Mouse (Mus musculus) frontal cortex, postnatal 25 days (tissue): ENCODE measurements at regions not wholly inside any gene's neighbourhood (a gene's known extent, or its start where the extent isn't known, plus 50 kb on each side); places are given as distances from the start of the nearest gene placed in this dataset.

Experiments
- DNase-seq, 2 experiments: peaks; one replicate each; pipeline ENCODE4 v3.0.0; 2022; ENCODE audit warnings: low spot score in 2 of 2

DNA sequence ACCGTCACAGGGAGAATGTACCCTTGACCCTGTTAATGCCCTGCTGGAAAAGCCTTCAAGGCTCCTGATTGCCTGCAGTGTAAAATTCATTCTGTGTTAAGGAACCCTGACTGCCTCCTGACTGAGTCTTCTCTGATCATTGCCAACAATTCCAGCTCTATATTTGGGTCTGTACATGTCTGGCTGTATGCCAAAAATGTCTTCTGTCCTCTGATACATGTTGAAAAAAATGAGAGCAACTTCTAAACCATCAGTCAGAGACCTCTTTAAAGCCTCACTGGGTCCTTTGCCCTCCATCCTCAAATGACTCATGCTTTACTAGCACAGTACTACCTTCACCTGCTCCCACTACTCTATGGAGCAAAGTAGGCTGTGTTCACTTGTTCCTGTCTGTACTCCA, 408.3 kb downstream of the Nbas start:
- no peak for DNase-seq

DNA sequence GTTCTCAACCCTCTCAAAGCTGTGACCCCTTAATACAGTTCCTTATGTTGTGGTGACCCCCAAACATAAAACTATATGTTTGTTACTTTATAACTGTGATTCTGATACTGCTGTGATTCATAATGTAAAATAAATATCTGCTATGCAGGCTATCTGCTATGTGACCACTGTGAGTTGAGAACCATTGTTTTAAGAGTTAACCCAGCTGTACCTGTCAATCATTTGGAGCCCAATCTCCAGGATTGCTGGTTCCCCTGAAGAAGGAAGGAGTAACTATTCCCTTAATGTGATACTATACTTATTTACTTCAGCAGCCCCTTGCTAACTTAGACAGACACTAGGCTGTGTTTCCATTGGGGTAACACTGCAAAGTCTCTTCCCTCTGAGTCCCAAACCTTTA, 400.5 kb downstream of the Nbas start:
- DNase-seq: no peak

DNA sequence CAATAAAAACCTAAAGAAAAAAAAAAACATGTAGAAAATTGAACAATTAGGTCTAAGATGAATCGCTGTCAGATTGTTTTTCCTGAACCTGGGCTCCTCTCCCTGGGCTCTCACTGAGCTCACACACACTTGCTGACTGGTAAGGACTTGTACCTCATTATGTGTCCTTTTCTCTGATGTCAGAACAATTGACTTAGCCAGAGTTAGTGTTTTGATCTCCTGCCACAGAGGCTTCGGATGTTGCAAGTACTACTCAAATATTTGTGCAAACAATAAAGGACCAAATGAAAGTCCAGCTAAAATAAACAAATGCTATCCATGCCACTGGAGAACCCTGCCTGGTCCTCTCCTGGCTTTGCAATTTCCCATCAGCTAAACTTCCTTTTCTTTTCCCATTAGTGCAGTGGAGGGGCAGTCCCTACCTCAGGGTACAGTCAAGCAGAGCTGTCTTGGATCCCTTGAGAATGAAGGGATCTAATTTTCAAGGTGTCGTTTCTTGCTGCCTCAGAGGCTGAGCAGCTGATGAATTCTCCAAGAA, 399.6 kb downstream of the Nbas start:
- no peak for DNase-seq

DNA sequence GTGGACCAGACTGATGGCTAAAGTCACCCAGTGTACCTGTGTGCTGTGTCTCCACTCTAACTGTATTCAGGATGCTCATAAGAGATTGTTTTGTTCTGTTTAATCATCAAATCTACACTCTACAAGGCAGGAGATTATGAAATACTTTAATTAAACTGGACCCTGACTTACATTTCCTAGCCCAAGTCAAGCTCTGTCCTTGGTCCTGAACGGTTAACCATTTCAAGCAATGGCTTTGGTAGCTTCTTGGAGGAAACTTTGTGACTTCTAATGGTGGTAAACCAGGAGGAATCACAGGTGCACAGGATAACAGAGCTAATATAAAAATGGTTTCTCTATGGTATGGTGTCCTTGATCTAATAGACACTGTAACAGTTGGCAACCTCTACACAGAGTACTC, 370.4 kb downstream of the Nbas start:
- no peak for DNase-seq
